Mouse (Mus musculus) brain, embryonic 18.5 days (tissue): ENCODE results near the gene Spef1.

Experiments used
- DNase-seq: peaks from one replicate; pipeline ENCODE4 v3.0.0-alpha.2; 2012; ENCODE audit warnings: low read depth, low spot score

Spef1 gene

GRCm38 (mm10) chr2:131125157-131125963 lies 61.7 kb downstream of the Spef1 start:
- no peak for DNase-seq

GRCm38 (mm10) chr2:131124166-131124565 lies 62.9 kb downstream of the Spef1 start:
- DNase-seq: no peak
